Comparison of ENCODE assay signal across 9 mouse cellular contexts in the genomic region with DNA sequence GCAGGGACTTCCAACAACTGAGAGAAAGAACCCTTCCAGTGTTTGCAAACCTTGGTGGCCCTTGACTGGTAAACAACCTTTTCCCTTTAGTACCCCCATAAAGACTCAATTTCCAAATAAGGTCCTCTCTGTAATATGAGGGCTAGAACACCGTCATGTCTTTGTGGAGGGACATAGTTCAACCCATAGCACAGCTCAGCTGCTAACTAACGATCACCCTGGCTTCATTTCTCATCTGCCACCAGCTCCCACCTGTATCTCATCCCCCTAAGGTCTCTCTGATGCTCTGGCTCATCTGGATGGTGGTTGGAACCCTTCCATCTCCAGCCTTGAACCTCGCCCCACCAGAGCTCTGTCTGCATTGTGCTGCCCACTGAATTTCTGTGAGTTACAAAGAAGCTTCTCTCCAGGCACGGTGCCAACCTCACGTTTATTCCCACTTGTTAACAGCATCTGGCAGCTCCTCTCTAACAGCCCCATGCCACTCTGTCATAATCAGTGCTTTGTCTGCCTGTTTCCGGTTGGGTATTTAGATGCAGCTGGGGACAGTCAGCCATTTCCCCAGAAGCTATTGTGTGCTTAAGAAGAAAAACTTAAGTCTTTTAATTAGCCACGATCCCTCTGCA.
A peak's percentile ranks its signal among the peaks of the same experiment; 100 is the strongest.
DNase-seq lines count a peak whose midpoint lies in the region; ATAC-seq and TF ChIP-seq lines count a peak whose summit lies in the region.
"Had no signal": no experiment of that assay in that cellular context is flagged by ENCODE, and none has a peak within 500 bp of the region (broad histone marks: within the 10 kb centered on the region; RNA-seq: fewer than 3 reads in every experiment).

No protein-coding gene starts in this region.

- DNase-seq in gastrocnemius, postnatal 14 days = peak; percentile 7
- DNase-seq in gastrocnemius, adult 2 months = no peak
- peak; percentile 86 for DNase-seq in lung, embryonic 14.5 days
- DNase-seq in lung, adult 2 months = no peak
- peak; percentile 67 to 78 for DNase-seq in lung, postnatal 4 days

- intact Hi-C loops in gastrocnemius, postnatal 14 days (cut with DNase I; ENCODE audit: low total_unique reads) = no loop called here
- intact Hi-C loops in gastrocnemius, adult 2 months (cut with DNase I) = no loop called here

- 40% methylated on average over 7 of the region's 7 CpGs for WGBS in lung, embryonic 14.5 days
- WGBS in lung, adult 2 months = 37% methylated on average over 7 of the region's 7 CpGs
- 40% methylated on average over 7 of the region's 7 CpGs for WGBS in forebrain, embryonic 12.5 days

- H3K4me3 ChIP-seq in gastrocnemius, adult 2 months = no peak overlapping the region
- no peak overlapping the region for H3K4me3 ChIP-seq in lung, embryonic 14.5 days (ENCODE audit: low read depth, low read length)
- no peak overlapping the region for H3K4me3 ChIP-seq in lung, adult 2 months (replicated peaks; ENCODE audit: extremely low read depth, low read depth, low read length)
- H3K4me3 ChIP-seq in forebrain, embryonic 12.5 days (replicated peaks) = no peak overlapping the region
- H3K4me3 ChIP-seq: erythroblast, embryonic 14.5 days had no signal

- H3K36me3 ChIP-seq in lung, embryonic 14.5 days (ENCODE audit: insufficient read depth) = no peaks in the 10 kb centered on the region
- H3K36me3 ChIP-seq in forebrain, embryonic 12.5 days (replicated peaks) = no peaks in the 10 kb centered on the region

- H3K27ac ChIP-seq in gastrocnemius, adult 2 months = no peak overlapping the region
- H3K27ac ChIP-seq in lung, embryonic 14.5 days (ENCODE audit: low read depth) = peak overlapping the region; percentile 30; the same call in 1 of the 2 replicates
- no peak overlapping the region for H3K27ac ChIP-seq in forebrain, embryonic 12.5 days

- ATAC-seq in lung, embryonic 14.5 days (ENCODE audit: insufficient read depth) = peak; percentile 77
- peak; percentile 41; the same call in 1 of the 2 replicates for ATAC-seq in forebrain, embryonic 12.5 days (ENCODE audit: low FRiP score)
- no peak for ATAC-seq in megakaryocyte, adult 5-6 weeks (ENCODE audit: poor library complexity, severe bottlenecking)
- no peak for ATAC-seq in erythroblast, adult 5-6 weeks (replicated peaks; ENCODE audit: low FRiP score, poor library complexity, severe bottlenecking)

- no peaks in the 10 kb centered on the region for H3K27me3 ChIP-seq in lung, embryonic 14.5 days (ENCODE audit: insufficient read depth, low read length)
- no peaks in the 10 kb centered on the region for H3K27me3 ChIP-seq in forebrain, embryonic 12.5 days

- TF ChIP-seq CTCF in gastrocnemius, adult 2 months (IDR thresholded peaks at IDR 0.05) = no peak
- no peak for TF ChIP-seq CTCF in lung, embryonic 14.5 days (IDR thresholded peaks at IDR 0.05; ENCODE audit: low read depth)
- TF ChIP-seq CTCF in lung, adult 2 months (IDR thresholded peaks at IDR 0.05; ENCODE audit: insufficient read depth, low read length) = no peak

- no peak overlapping the region for H3K9ac ChIP-seq in lung, embryonic 14.5 days
- no peak overlapping the region for H3K9ac ChIP-seq in forebrain, embryonic 12.5 days

- peaks cover 6% of the 10 kb centered on the region; the same call in 1 of the 2 replicates for H3K4me1 ChIP-seq in lung, embryonic 14.5 days (ENCODE audit: insufficient read depth)
- H3K4me1 ChIP-seq in lung, adult 2 months (ENCODE audit: control insufficient read depth, insufficient read depth, low read length) = no peaks in the 10 kb centered on the region; the same call in 1 of the 2 replicates
- peaks cover 8% of the 10 kb centered on the region; the same call in 1 of the 2 replicates for H3K4me1 ChIP-seq in forebrain, embryonic 12.5 days

- H3K4me2 ChIP-seq in lung, embryonic 14.5 days = no peak overlapping the region
- H3K4me2 ChIP-seq in forebrain, embryonic 12.5 days = no peak overlapping the region

- TF ChIP-seq POLR2A in lung, adult 2 months (IDR thresholded peaks at IDR 0.05; ENCODE audit: borderline replicate concordance, extremely low read depth, low read depth, low read length) = no peak

- H3K9me3 ChIP-seq in lung, embryonic 14.5 days (ENCODE audit: low read depth, low read length) = no peaks in the 10 kb centered on the region
- H3K9me3 ChIP-seq in forebrain, embryonic 12.5 days = no peaks in the 10 kb centered on the region

Comparison
In these comparisons a context has a peak if more than half of its experiments do, and no peak if none do; other contexts are left out.
1. DNase-seq: peak in gastrocnemius, postnatal 14 days (single experiment), lung, embryonic 14.5 days (single experiment) and lung, postnatal 4 days (2 of 2); none in gastrocnemius, adult 2 months (single experiment) and lung, adult 2 months (single experiment).
2. ATAC-seq: peak in lung, embryonic 14.5 days (single experiment) and forebrain, embryonic 12.5 days (single experiment); none in megakaryocyte, adult 5-6 weeks (single experiment) and erythroblast, adult 5-6 weeks (single experiment).